Mouse (Mus musculus) ES-E14 (cell line): ENCODE measurements around the gene Kcnk16.

Experiments used
- CHD2 ChIP-seq: IDR thresholded peaks from 2 replicates; pipeline ENCODE4 v1.6.1; 2014; ENCODE audit warnings: mild to moderate bottlenecking, low read depth, low read length, inconsistent platforms
- HCFC1 ChIP-seq: IDR thresholded peaks from 2 replicates; pipeline ENCODE4 v1.6.1; 2012; ENCODE audit warnings: low read length, inconsistent platforms, borderline replicate concordance; ENCODE audit not compliant: insufficient read depth
- MAFK ChIP-seq: IDR thresholded peaks from 2 replicates; pipeline ENCODE4 v1.6.1; 2014; ENCODE audit warnings: mild to moderate bottlenecking, low read depth, low read length, inconsistent platforms; ENCODE audit not compliant: insufficient read depth
- ZC3H11A ChIP-seq: IDR thresholded peaks from 2 replicates; pipeline ENCODE4 v1.6.1; 2012; ENCODE audit warnings: low read depth, mild to moderate bottlenecking, inconsistent platforms, low read length, borderline replicate concordance
- ZNF384 ChIP-seq: IDR thresholded peaks from 2 replicates; pipeline ENCODE4 v1.6.1; 2012; ENCODE audit warnings: low read depth, low read length, inconsistent platforms

- TF ChIP-seq ZNF384 (no peak), HCFC1 (no peak), ZC3H11A (no peak), CHD2 (no peak), MAFK (no peak)
Measured at GRCm38 (mm10) chr14:20224163-20224562, 44.8 kb downstream of the Kcnk16 start.
